Mouse (Mus musculus) small intestine, adult 2 months (tissue): ENCODE results near the gene Hbb-bs.

Source experiments
- CTCF ChIP-seq: fragments of 200-500 bp; IDR thresholded peaks from 2 replicates; pipeline ENCODE4 v1.5.1; 2012; ENCODE audit warnings: low read depth, mild to moderate bottlenecking, control low read depth, inconsistent platforms, low read length, moderate library complexity, mixed read lengths; ENCODE audit not compliant: insufficient replicate concordance, insufficient read length; ENCODE audit errors: extremely low read depth
- POLR2A ChIP-seq: fragments of 200-500 bp; IDR thresholded peaks from 2 replicates; pipeline ENCODE4 v1.6.1; 2012; ENCODE audit warnings: low read depth, mild to moderate bottlenecking, control low read depth, inconsistent platforms, low read length, moderate library complexity

DNA sequence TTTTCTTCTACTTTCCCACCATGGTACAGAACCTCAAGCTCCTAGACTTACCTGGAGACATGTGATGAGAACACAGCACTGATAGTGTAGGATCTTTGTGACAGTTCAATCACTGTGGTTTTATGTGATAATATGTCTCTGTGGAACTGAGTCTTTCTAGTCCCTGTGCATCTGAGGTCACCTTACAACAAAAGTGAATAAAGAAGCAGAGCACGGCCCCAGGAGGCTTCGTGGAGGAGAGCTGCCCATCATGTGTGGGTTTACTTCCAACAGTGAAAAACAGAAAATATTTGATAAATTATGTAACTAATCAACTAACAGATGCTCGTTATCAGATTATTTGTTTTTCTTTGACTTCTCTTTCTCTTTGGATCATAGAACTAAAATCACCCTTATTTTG lies 48.3 kb downstream of the Hbb-bs start, which contains the start of gene Olfr68:
- no peak for TF ChIP-seq CTCF
- no peak for TF ChIP-seq POLR2A
